Mouse (Mus musculus): ENCODE measurements at regions not wholly inside any gene's neighbourhood (a gene's known extent, or its start where the extent isn't known, plus 50 kb on each side); places are given as distances from the start of the nearest gene placed in this dataset.

- DNase-seq (ENCODE audit: low spot score): peak; percentile 12
These were observed 273.3 kb upstream of the Ppargc1a start for GRCm38 (mm10) chr5:51840638-51841329.

GRCm38 (mm10) chr5:51839292-51839691, 271.8 kb upstream of the Ppargc1a start:
- no peak for DNase-seq (ENCODE audit: low spot score)

GRCm38 (mm10) chr5:51830551-51830950, 263.0 kb upstream of the Ppargc1a start:
- no peak for DNase-seq (ENCODE audit: low spot score)

- DNase-seq (ENCODE audit: low spot score): no peak
These were observed 262.5 kb upstream of the Ppargc1a start for GRCm38 (mm10) chr5:51830015-51830414.

GRCm38 (mm10) chr5:51829606-51830005, 262.1 kb upstream of the Ppargc1a start:
- DNase-seq (ENCODE audit: low spot score): no peak

GRCm38 (mm10) chr5:51829020-51829419, 261.5 kb upstream of the Ppargc1a start:
- DNase-seq (ENCODE audit: low spot score): no peak

- no peak for DNase-seq (ENCODE audit: low spot score)
These were observed 258.7 kb upstream of the Ppargc1a start for GRCm38 (mm10) chr5:51826269-51826668.

- no peak for DNase-seq (ENCODE audit: low spot score)
These were observed 258.1 kb upstream of the Ppargc1a start for GRCm38 (mm10) chr5:51825584-51826088.

- no peak for DNase-seq (ENCODE audit: low spot score)
These were observed 257.2 kb upstream of the Ppargc1a start for GRCm38 (mm10) chr5:51824731-51825130.

- no peak for DNase-seq (ENCODE audit: low spot score)
These were observed 256.1 kb upstream of the Ppargc1a start for GRCm38 (mm10) chr5:51823657-51824056.

GRCm38 (mm10) chr5:51816258-51816657, 248.7 kb upstream of the Ppargc1a start:
- no peak for DNase-seq (ENCODE audit: low spot score)

GRCm38 (mm10) chr5:51811728-51812127, 244.2 kb upstream of the Ppargc1a start:
- no peak for DNase-seq (ENCODE audit: low spot score)

GRCm38 (mm10) chr5:51801486-51801885, 234.0 kb upstream of the Ppargc1a start:
- DNase-seq (ENCODE audit: low spot score): no peak

GRCm38 (mm10) chr5:51799371-51800035, 232.0 kb upstream of the Ppargc1a start:
- no peak for DNase-seq (ENCODE audit: low spot score)

GRCm38 (mm10) chr5:51794097-51794496, 226.6 kb upstream of the Ppargc1a start:
- no peak for DNase-seq (ENCODE audit: low spot score)

- DNase-seq (ENCODE audit: low spot score): no peak
These were observed 225.4 kb upstream of the Ppargc1a start for GRCm38 (mm10) chr5:51792950-51793349.

GRCm38 (mm10) chr5:51788768-51789167, 221.2 kb upstream of the Ppargc1a start:
- DNase-seq (ENCODE audit: low spot score): no peak

- no peak for DNase-seq (ENCODE audit: low spot score)
These were observed 216.0 kb upstream of the Ppargc1a start for GRCm38 (mm10) chr5:51783523-51783922.

- DNase-seq (ENCODE audit: low spot score): no peak
These were observed 215.6 kb upstream of the Ppargc1a start for GRCm38 (mm10) chr5:51783099-51783498.

GRCm38 (mm10) chr5:51775502-51776145, 208.1 kb upstream of the Ppargc1a start:
- DNase-seq (ENCODE audit: low spot score): no peak

GRCm38 (mm10) chr5:51771655-51772054, 204.1 kb upstream of the Ppargc1a start:
- no peak for DNase-seq (ENCODE audit: low spot score)

GRCm38 (mm10) chr5:51766111-51766510, 198.6 kb upstream of the Ppargc1a start:
- DNase-seq (ENCODE audit: low spot score): no peak

GRCm38 (mm10) chr5:51764416-51764815, 196.9 kb upstream of the Ppargc1a start:
- DNase-seq (ENCODE audit: low spot score): no peak
